Mouse (Mus musculus) adrenal gland, adult 8-10 months (tissue): ENCODE measurements around the gene Upp2. TPM values are rescaled to one million over a fixed set of nuclear protein-coding genes. Genes with fewer than 3 reads are reported as not detected.

Experiments
- DNase-seq: peaks from one replicate; pipeline ENCODE4 v3.0.0; 2022
- total RNA-seq, 4 experiments: library from RNA; stranded (reverse); gene quantifications; 2 replicates each; pipeline ENCODE4 v1.2.4; 2022

The Upp2 gene
- total RNA-seq, 4 experiments from 2014 or later: 11.2 to 25.6 (median 20.1) TPM

DNA sequence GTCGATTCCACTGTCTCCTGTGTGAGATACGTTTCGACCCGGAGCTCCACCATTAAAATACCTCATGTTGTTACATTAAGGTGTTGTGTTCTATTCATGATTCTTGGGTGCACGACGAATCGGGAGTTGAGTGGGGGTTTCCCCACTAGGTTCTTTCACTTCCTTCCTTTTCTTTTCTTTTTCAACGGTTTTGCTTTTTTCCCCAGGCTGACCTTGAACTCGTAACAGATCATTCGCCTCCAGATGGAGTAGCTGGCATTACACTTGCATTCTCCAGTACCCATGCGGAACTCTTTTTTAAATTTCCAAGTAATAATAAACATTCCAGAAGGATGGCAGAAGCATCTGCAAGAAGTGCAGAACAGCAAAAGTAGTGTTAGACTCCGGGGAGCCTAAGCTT, 58.1 kb downstream of the Upp2 start:
- DNase-seq: no peak

DNA sequence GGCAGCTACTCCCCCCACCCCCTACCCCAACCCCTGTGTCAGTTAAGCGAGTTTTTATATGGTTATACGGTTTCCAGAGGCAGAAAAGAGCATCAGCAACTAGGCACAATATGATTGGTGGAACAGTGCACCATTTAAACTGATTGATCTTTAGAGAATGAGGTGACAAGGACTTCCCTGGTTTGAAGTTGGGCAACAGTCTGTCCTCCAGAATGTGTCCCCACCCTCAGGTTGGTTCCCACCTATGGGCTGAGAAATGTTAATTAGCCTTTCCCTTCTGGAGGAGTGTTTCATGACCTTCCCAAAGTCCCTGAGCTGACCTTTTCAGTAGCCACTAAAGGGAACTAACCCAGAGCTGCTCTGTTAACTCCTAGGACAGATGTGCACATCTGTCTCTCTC, 58.6 kb downstream of the Upp2 start:
- no peak for DNase-seq

DNA sequence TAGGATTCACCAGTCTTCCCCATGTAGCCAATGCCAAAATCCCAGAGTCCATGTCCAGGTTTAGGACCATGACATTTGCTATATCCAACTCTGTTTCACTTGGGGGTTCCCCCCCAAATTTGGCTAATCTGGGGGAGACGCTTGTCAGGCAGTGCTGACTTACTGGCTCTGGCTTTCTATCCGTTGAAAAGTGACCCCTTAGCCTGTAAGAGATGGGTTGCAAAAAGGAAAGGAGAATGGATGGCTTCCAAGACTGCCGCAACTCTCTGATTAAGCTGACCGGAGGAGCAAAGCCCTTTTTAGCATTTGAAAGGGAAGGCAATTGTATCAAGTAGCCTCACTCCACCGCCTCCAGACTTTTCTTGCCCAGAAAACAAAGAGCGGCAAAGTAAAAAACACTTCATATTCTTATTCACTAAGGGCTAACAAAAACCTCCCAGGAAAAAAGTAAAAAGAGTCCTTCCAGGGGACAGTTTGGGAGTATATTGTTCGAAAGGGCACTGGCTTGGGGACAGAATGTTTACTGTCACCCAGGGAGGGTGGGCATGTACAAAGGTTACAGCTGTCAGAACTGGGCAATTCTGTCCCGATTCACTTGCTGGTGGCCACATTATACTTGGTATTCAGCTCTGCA, 59.2 kb downstream of the Upp2 start:
- DNase-seq: no peak

DNA sequence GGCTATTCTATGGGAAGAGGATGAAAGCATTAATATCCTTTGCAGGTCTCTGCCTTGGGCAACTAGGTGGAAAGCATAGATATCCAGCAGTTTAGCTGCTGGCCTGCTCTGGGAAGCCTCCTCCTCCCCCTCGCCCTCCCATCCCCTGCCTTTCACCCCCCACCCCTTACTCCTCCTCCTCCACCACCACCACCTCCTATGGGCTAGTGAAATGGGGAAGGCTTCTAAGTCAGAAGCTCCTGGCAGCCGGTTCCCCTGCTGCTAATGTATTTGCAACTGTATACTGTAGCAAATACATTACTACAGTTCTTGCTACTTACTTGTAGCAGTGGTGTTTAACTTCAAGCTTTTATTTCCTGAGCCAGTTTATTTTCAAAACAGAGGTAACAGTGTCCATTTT, 60.9 kb downstream of the Upp2 start:
- DNase-seq: no peak

DNA sequence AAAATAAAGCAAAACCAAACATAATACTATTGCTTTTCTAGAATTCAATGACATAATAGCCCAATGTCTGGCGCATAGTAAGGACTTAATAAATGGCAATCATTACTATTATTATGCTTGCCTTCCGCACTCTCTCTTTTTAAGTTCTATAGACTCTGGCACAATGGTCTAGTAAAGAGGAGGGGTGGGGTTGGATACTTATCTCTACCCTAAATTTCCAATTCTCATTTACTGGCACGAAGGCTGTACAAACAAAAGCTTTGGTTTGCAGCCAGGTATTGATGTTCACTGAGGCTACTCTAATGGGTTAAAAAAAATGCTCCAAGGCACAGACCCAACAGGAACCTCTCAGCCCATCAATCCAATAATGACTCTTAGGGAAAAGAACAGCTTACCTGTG, 61.9 kb downstream of the Upp2 start:
- no peak for DNase-seq

DNA sequence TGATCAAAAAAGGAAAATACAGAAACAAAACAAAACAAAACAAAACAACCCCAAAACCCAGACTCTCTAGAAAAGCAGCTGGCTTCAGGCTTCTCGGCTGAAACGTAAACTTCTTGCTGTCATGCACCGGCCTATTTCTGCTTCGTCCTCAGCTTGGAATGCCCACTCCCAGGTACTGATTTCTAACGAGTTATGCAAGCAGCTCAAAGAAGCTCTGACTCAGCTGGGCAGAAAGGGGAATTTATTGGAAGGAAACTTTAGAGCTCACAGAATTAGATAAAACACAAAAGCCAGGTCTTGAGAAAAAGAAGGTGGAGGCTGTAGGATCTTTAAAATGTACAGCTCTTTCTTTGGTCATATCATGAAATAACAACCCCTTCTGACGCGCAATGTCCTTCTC, 62.3 kb downstream of the Upp2 start:
- DNase-seq: no peak

DNA sequence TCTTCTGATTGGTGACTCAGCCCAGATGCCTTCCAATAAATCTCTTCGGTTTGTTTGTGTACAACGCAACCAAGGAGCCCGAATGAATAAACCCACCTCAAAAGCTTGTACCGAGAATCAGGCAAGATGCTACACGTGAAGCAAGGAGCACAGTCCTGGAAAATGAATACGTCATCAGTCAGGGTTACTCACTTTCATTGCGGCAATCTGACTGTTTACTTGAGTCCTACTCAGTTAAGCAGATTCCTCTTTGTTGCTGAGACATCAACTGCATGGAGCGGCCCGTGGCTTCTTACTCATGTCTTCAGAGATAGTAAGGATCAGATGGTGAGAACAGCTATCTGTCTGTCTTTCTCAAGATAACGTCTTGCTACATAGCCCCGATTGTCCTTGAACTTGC, 66.7 kb downstream of the Upp2 start:
- DNase-seq: peak; percentile 65

DNA sequence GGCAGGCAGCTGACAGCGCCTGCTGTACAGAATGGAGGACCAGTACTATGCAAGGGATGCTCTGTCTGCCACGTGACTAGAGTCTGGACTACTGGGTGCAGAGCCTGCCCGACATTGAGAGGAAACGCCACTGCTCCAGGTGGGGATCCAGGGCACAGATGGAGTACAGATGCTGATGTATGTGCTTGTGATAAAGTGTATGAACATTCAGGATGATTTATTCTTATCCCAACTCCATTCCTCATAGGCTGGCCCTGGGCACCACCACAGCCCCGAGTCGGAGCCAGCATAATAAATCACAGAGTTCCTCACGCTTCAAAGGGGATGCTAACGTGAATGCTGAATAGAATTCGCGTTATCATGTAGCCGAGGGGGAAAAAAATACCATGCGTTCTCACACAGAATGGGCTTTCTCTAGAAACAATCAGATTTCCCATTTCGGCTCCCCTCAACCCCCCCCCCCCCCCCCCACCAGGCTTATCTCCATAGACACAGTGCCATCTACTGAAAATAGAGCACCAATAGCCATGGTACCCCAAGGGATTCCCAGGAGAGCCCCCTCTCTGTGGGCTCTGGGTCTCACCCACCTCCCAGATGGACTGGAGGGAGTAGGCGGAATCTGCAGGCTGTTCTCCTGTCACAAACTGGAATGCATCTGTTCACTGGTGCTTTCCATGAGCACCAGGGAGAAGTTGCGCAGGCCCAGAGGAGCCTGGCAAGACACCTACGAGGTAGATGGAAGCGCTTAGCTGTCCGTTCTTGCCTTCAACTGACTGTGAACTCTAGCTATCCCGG, 74.9 kb downstream of the Upp2 start:
- no peak for DNase-seq

DNA sequence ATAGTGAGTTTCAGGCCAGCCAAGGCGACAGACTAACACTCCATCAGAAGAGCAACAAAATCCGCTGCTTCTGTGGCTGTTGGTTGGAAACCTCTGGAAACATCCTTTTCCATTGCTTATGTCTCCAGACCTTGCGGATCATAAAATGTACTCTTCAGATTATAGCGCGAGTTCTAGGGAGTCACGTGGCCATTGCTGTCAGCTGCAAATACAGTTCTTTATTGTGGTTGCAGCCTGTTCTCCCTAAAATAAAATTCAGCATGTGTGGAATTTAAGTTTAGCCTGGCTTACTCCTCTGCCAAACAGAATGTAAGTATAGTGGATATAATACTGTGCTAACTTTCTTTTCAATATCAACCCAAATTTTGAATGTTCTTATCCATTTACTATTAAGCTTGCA, 78.6 kb downstream of the Upp2 start:
- DNase-seq: no peak

DNA sequence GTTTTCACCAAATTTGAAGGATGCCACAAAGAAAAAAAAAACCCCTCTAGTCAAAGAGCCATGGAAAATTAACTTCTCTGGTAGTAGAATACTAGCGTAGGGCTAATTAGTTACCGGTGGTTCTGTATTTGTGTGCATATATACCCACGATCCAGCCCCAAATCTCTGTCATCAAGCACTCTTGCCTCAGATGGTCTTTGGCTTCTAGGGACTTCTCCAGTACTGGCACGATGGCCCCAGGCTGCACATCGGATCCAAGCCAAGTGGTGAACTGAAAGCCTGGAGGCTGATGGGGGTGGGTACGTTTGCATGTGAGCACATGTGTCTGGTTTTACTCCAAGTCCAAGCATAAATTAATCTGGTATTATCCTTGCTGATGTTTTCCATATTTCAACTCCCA, 88.1 kb downstream of the Upp2 start:
- DNase-seq: no peak

DNA sequence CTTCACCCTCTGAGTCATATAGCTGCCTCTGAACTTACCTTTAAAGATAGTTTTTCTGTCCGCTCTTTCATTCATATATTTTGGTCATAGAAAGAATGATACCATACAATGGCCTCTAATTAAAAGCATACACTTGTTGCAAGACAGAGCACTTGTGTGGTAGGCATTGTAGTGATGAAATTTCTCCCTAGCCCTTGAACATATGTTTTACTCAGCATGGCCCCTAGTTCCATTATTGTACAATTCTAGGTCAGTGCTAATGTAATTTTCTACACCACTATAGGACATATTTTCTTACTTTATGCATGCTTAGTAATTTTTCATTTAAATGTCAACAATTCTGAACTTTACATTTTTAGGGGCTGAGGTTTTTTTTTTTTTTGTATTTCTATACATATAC, 89.9 kb downstream of the Upp2 start:
- DNase-seq: no peak

DNA sequence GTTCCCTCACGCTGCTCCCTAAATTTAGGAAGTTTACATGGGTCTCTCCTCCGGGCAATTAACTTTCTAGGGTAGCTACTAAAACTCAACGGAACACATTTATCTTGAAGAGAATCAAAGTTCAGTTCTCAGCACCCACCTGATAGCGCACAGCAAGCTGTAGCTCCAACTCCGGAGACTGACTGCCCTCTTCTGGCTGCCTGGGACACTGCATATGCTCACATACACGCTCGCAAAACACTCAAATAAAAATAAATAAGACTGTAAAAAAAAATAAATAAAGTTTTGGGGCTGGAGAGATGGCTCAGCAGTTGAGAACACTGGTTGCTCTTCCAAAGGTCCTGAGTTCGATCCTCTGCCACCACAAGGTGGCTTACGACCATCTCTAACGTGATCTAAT, 90.8 kb downstream of the Upp2 start:
- DNase-seq: no peak

DNA sequence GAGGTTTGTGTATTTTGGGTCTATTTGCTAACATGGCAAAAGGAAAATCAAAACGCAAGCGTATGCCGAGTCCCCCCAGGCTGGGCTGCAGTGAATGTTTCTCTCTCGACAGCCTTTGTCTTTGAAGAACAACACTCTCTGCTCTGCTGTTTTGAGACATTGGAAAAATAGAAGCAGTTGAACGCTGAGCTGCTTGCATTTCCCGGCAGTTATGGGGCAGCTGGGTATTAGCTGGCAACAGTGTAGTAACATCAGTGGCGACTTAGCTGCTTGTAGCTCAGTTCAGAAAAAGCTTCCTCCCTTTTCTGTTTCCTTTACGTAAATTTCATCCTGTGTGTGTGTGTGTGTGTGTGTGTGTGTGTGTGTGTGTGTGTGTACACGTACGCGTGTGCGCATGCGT, 93.5 kb downstream of the Upp2 start:
- DNase-seq: no peak

DNA sequence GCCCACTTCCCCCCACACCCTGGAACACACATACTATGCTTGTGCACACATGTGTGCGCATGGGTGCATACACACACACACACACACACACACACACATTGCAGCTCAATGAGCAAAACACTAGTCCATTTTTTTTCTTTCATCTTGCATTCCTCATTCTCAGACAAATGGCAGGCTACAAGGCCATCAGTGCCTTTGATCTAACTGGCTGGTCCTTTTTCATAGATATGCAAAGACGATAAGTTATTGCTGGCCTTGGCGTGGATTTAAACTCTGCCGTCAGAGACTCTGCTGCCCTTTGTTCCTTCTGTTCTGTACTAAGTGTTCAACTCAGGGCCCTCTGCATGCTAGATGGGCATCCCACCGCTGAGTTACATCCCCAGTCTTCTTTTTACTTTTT, 94.0 kb downstream of the Upp2 start:
- peak; percentile 80 for DNase-seq

DNA sequence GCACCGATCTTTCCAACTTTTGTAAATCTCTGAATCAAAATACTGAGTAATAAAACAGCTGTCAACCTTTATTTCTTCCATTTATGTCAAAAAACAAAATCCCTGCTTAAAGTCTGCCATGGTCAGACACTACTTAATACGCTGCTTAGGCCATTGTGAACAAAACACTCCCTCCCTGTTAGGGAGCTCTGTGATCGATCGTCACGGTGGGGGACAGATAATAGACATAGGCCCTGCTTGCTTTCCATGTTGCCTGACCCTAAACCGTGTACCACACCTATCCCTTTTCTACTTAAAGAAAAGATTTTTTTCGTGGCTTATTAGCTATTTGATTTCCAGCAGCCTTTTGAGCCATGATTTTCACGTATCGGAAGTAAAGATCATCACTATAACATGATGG, 95.6 kb downstream of the Upp2 start:
- DNase-seq: no peak

DNA sequence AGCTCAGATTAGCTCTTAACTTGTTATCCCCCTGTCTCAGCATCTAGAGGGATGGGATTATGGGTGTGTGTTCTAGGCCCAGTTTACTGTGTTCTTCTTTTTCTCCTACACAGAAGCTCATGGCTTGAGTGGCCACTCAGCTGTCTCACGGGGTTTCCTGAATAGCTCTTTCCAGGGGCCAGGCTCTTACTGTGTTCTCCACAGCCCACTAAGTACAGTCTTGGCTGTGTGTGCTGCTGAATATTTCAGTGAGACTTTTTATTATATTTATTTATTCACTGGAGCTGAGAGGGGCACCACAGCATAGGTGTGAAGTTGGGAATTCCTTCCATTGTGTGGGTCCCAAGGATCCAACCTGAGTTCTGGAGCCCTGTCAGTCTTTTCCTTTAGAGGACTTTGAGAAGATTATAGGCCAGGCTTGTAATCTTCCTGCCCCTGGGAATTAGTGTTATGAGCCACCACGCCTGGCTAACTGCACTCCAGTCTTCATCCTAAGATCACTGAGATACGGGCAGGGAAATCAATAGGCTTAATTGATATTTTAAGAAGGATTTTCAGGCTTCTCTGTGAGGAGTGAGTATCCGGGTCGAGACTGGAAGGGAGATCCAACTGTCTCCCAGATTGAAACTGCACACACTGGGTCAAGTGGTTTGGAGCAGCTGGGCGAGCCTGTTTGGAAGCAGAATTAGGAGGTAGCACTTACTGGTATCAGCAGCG, 96.5 kb downstream of the Upp2 start:
- DNase-seq: no peak

DNA sequence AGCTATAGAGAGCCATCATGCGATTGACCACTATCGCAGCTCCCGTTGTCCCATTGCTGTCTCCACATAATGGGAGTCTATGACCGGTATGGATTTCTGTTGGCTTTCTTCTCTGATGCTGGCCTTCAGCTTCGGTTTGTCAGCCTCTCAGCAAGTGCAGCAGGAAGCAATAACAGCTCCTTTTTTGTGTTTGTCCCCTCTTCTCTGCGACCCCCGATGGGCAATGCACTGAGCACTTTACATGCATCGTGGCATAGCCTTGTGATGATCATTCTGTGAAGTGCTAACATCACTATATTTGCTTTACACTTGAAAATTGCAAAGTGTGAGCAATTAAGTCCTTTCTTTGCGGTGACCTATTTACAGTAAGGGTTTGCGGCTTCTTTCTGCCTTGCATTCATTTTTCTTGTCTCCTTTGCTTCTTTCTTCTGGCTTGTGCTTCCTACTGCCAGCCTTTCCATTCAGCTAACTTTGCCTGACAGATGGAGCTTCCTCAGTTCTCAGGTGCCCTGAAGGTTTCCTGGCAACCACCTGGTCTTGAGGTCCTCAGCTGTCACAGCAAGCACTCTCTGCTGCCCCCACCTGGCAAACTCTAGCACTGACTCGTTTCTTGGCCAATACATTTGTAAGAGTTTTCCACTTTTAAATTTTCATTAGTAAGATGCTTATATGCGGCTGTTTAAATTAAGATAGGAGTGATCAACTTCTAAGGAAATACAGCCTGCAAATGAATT, 98.2 kb downstream of the Upp2 start:
- DNase-seq: peak; percentile 63

DNA sequence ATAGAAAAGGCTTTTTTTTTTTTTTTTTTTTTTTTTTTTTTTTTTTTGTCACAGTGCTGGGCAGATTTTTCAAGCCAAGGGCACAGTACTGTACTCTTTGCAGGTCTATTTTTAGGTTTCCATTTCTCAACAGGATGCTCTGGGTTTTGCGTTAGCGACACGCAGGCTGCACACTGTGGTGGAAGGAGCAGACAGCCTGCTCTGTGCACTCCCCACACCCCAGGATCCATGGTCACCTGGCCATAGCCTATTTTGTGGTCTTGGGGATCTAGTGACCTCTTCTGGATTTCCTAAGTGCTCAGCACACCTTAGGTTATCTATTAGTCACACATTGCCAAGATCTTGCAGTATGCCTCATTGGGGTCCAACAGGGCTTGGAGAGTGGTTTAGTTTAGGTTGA, 100.2 kb downstream of the Upp2 start:
- DNase-seq: peak; percentile 55

DNA sequence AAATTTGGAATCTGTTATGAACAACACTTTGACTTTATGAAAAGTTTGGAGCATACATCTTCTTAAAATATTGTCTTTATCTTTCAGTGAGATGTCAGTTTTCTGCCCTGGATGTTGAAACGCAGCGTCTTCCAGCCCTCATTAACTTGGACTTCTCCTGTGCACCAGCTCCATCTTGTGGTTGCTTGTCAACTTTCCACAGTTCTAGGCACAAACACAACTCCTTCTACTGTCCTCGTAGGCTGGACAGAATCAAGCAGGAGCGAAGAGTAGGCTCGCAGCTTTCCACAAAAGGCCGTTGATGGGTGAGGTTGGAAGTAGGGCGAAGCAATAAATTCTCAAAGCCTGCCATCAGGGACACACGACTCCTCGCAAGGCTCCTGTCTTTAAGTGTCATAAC, 100.9 kb downstream of the Upp2 start:
- peak; percentile 64 for DNase-seq

DNA sequence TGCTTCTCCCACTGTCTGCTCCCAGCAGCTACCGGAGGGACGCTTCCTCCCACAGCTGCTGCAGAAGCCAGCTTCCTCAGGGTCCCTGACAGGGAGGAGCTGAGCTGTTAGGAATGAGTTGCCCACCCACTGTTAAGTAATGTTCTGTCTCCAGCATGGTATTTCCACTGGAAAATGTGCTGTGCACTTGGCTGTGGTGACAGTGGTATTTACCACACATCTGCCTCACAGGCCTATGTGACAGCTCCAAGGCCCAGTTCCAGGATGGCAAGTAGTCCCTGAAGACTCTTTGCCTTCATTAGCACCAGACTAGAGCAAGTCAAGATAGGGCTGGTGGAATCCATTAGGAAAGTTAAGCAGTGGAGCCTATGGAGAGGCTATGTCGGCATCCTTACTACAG, 102.0 kb downstream of the Upp2 start:
- DNase-seq: no peak

DNA sequence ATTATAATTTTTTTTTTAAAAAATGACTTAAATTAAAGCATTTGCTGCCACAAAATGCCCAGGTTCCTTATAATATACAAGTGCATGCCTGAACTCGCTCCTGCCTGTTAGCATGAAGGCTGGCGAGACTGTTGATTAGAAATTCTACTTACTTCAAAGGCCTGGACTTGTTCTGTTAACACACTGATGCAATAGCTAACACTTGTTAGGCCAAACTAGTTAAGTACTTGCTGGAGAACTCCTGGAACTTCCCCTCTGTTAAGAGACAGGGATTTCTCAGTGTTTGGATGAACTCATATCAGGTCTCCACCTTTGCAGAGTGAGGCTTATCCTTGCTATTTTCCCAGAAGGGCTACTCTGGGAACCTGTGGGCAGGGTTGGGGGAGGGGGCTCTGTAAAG, 105.4 kb downstream of the Upp2 start:
- no peak for DNase-seq

DNA sequence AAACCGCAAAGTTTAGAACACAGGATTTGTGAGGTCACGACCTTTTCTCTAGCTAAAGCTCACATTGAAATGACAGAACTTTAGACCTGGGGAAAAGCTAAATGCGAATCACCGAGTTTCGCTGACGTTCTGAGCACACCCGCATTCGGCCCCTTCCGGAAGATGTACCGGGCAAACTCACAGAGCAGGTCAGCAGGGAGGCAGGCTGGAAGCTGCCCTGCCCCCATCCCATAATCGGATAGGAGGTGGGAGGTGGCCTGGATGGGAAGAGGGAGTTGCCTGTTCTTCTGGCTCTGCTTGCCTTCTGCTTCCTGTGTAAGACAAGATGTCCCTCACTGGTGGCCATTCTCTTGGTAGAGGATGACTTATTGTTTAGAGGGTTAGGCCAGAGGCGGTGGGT, 112.9 kb downstream of the Upp2 start:
- DNase-seq: no peak

DNA sequence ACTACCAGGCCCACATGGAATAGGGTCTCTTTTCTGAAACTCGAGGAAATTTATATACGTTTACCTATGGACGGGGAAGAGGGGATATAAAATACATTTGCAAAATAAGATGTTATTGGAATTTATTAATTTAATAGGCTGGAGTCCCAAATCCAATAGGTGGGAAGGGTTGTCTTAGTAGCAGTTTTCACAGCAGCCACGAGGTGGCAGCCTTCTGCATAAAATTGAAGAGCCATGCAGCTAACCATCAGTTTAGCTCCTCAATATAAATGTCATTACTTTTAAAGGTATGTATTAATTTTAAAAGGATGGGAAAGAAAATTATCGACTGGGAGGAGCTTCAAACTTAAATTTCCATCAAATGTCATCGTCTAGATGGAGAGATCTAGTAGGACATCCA, 113.7 kb downstream of the Upp2 start:
- DNase-seq: no peak
